Mouse (Mus musculus) cerebellum, adult 2 months (tissue): Measurements from ENCODE around the gene Bco2. TPM values are rescaled to one million over a fixed set of nuclear protein-coding genes. Genes with fewer than 3 reads are reported as not detected.

Experiments
- DNase-seq, 2 experiments: peaks; one replicate each; pipeline ENCODE4 v3.0.0; 2021
- H3K27ac ChIP-seq: fragments of 200-500 bp; 2 replicates; pipeline ENCODE4 v1.5.1; 2012; ENCODE audit warnings: low read length, control low read depth, inconsistent platforms; ENCODE audit not compliant: insufficient read depth
- H3K27me3 ChIP-seq: fragments of 200-500 bp; 2 replicates; pipeline ENCODE4 v1.6.1; 2012; ENCODE audit warnings: inconsistent platforms, mild to moderate bottlenecking, low read length, moderate library complexity; ENCODE audit not compliant: control insufficient read depth, insufficient read depth
- H3K4me1 ChIP-seq: fragments of 200-500 bp; 2 replicates; pipeline ENCODE4 v1.6.1; 2011; ENCODE audit warnings: low read length; ENCODE audit not compliant: control insufficient read depth, insufficient read depth
- H3K4me3 ChIP-seq: fragments of 200-500 bp; replicated peaks from 2 replicates; pipeline ENCODE3; 2011; ENCODE audit warnings: mild to moderate bottlenecking, low read depth, low read length, control low read depth; ENCODE audit not compliant: insufficient read depth
- CTCF ChIP-seq: fragments of 200-500 bp; IDR thresholded peaks from 2 replicates; pipeline ENCODE4 v1.5.1; 2011; ENCODE audit warnings: low read depth, mild to moderate bottlenecking, control low read depth, low read length, moderate library complexity, borderline replicate concordance; ENCODE audit not compliant: insufficient read depth
- POLR2A ChIP-seq: fragments of 200-500 bp; IDR thresholded peaks from 2 replicates; pipeline ENCODE4 v1.6.1; 2011; ENCODE audit warnings: low read length, control low read depth, borderline replicate concordance; ENCODE audit not compliant: insufficient read depth
- WGBS: fragments of 180-500 bp; shearing (Covaris S2); methylation state at CpG from one replicate; pipeline ENCODE4 v1.1.7; 2018; 5-methylcytosine and 5-hydroxymethylcytosine counted together
- polyA plus RNA-seq: library from polyadenylated mRNA; depleted of rRNA; stranded (reverse); fragments of >200 nt; gene quantifications from 2 replicates; pipeline ENCODE4 v1.2.3, GENCODE M21; 2012

Bco2 gene
- polyA plus RNA-seq, 1 experiment: 1.4 TPM

- DNase-seq: peak; percentile 18 to 35
- TF ChIP-seq CTCF: no peak
- TF ChIP-seq POLR2A: no peak
- WGBS: 30% methylated on average over 12 of the region's 12 CpGs
- Histone ChIP-seq H3K4me1 (no peaks in the 10 kb centered on the region), H3K27me3 (no peaks in the 10 kb centered on the region), H3K4me3 (peak within 1 kb of the TSS; percentile 29), H3K27ac (peak within 1 kb of the TSS; percentile 54; the same call in 1 of the 2 replicates)
These were observed 514 bp downstream of the Bco2 start, which contains the start of gene Il18 for GRCm38 (mm10) chr9:50554241-50555093. Gene Il18, plus strand, starts transcription at chr9:50554827.

- no peak overlapping the region for H3K27ac ChIP-seq
- whole genome bisulfite sequencing: 75% methylated on average over 2 of the region's 2 CpGs
- no peaks in the 10 kb centered on the region; the same call in 1 of the 2 replicates for H3K27me3 ChIP-seq
- no peak overlapping the region for H3K4me3 ChIP-seq
- H3K4me1 ChIP-seq: no peaks in the 10 kb centered on the region
- no peak for DNase-seq
- no peak for TF ChIP-seq POLR2A
- TF ChIP-seq CTCF: no peak
These were observed 1.4 kb downstream of the Bco2 start for GRCm38 (mm10) chr9:50553547-50553946.

DNA sequence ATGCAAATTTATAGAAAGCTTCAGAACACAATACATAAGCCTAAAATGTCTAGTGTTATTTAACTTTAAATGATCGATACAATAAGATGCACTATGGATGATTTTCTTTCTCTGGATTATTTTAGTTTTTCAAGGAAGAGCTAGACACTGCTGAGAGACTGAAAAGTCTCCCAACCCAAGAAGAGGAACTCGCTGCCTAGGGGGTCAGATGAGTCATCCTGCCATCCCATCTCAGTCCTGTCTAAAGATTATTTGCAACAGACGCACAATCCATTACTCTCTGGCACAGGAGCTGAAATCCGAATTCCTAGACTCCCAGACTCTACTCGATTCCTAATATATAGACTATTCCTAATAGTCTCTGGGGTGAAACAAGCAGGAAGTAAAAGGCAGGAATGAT lies 2.8 kb downstream of the Bco2 start:
- DNase-seq: no peak
- Histone ChIP-seq H3K27me3 (no peaks in the 10 kb centered on the region; the same call in 1 of the 2 replicates), H3K4me3 (no peak overlapping the region), H3K27ac (no peak overlapping the region), H3K4me1 (no peaks in the 10 kb centered on the region)
- no peak for TF ChIP-seq CTCF
- no peak for TF ChIP-seq POLR2A
- 77% methylated on average over 5 of the region's 5 CpGs for WGBS

- no peak overlapping the region for H3K27ac ChIP-seq
- no peak for DNase-seq
- TF ChIP-seq CTCF: no peak
- TF ChIP-seq POLR2A: no peak
- no peak overlapping the region for H3K4me3 ChIP-seq
- WGBS: 84% methylated on average over 4 of the region's 4 CpGs
- H3K27me3 ChIP-seq: no peaks in the 10 kb centered on the region; the same call in 1 of the 2 replicates
- no peaks in the 10 kb centered on the region for H3K4me1 ChIP-seq
These were observed 6.0 kb downstream of the Bco2 start for GRCm38 (mm10) chr9:50548936-50549335.

DNA sequence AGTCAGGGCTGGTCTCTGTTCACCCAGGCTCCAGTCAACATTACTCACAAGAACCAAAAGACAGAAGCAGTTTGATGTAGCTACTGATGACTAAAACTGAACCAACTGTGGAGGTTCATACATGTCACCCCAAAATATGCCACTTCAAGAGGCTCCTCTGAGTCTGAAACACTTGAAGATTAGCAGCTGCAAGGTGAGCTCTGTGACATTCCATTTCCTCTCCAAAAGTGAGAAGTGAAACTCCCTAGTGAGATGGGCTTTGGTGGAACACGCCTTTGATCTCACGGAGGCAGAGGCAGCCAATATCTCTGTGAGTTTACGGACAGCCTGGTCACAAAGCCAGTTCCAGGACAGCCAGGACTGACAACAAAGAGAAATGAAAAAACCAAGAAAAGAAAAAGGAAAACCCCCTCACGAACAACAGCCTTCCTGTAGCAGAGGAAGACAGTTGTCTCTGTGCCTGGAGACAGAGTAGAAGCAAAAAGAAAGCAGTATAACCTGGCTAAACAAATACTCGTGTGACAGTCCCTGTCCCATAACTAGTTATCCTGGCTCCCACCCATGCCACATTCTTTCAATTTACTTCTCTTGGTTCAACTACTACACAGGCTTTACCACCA lies 7.0 kb downstream of the Bco2 start:
- Histone ChIP-seq H3K4me3 (no peak overlapping the region), H3K27me3 (no peaks in the 10 kb centered on the region; the same call in 1 of the 2 replicates), H3K4me1 (no peaks in the 10 kb centered on the region), H3K27ac (no peak overlapping the region)
- WGBS: 43% methylated on average over 5 of the region's 5 CpGs
- TF ChIP-seq CTCF (no peak), POLR2A (no peak)
- DNase-seq: no peak

- Histone ChIP-seq H3K27ac (no peak overlapping the region), H3K4me3 (no peak overlapping the region), H3K27me3 (no peaks in the 10 kb centered on the region), H3K4me1 (no peaks in the 10 kb centered on the region)
- TF ChIP-seq POLR2A: no peak
- TF ChIP-seq CTCF: no peak
- WGBS: 68% methylated on average over 9 of the region's 9 CpGs
- no peak for DNase-seq
These were observed 12.6 kb downstream of the Bco2 start for GRCm38 (mm10) chr9:50542401-50542800.

DNA sequence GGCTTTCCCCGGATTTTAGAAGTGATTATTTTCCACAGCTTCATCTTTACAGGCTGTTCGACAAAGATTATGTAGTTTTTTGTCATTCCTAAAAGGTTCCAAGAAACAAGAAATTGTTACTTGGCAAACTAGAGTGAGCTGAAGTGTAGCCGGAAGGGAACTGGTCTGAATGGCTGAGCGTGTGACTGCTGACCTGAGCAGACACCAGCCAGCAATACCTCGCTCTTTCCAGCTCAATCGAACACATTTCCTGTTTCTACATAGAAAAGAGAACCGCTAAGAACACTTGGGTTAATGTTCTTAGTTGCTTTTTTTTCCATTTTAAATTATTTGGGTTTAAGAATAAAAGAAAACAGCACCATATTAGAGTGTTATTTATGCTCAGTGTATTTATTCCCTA lies 14.8 kb downstream of the Bco2 start:
- WGBS: 58% methylated on average over 7 of the region's 7 CpGs
- TF ChIP-seq POLR2A (no peak), CTCF (no peak)
- Histone ChIP-seq H3K4me1 (no peaks in the 10 kb centered on the region), H3K27me3 (no peaks in the 10 kb centered on the region), H3K4me3 (no peak overlapping the region), H3K27ac (no peak overlapping the region)
- no peak for DNase-seq

DNA sequence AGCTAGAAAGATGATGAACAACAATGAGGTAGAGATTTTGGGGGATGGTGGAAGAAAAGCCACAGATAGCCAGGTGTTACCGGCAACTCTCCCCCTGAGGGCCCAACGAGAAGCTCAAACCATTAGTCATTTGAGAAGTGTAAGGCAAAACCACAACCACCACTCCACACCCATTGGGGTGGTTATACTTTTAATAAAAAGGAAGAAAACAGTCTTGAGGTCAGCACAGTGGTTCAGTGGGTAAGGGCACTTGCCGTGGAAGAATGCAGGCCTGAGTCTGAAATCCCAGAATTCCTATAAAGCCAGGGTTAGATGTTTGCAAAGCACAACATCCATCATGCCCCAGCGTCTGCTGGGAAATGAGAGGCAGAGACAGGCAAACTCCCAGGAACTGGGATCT lies 17.7 kb downstream of the Bco2 start:
- no peak for DNase-seq
- Histone ChIP-seq H3K27ac (no peak overlapping the region), H3K27me3 (no peaks in the 10 kb centered on the region), H3K4me1 (no peaks in the 10 kb centered on the region), H3K4me3 (no peak overlapping the region)
- TF ChIP-seq POLR2A (no peak), CTCF (no peak)
- WGBS: 88% methylated on average over 4 of the region's 4 CpGs

DNA sequence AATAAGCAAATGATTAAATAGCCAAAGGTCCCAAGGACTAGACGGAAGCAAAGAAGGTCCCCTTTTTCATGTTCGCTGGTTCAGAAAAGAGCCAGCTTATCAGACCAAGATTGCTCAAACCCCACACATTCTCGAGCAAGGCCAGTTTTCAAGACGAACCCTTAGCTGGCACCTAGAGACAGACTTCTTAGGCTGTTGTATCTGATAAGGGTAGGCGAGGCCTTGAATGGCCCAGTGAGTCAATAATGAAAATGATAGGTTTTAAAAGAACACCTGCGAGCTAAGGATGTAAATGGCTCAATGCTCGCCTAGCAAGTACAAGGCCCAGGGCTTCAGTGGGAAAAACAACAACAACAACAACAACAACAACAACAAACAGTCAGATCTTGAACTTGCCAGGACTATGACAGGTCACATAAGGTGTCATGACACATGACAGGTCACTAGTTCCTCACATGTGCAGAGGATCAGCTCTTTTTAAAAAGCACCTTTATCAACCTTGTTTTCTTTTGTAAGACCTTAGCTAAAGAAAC lies 18.3 kb downstream of the Bco2 start:
- Histone ChIP-seq H3K27me3 (no peaks in the 10 kb centered on the region), H3K4me1 (no peaks in the 10 kb centered on the region), H3K4me3 (no peak overlapping the region), H3K27ac (no peak overlapping the region)
- DNase-seq: no peak
- 88% methylated on average over 7 of the region's 7 CpGs for WGBS
- TF ChIP-seq POLR2A (no peak), CTCF (no peak)
